Mouse (Mus musculus) spleen, postnatal 36 days (tissue): ENCODE measurements around the gene Foxp1.

Source experiments
- DNase-seq, 2 experiments: peaks; one replicate each; pipeline ENCODE4 v3.0.0; 2022; ENCODE audit warnings: low spot score in 2 of 2, mixed read lengths in 1 of 2

Foxp1 gene

GRCm38 (mm10) chr6:99137071-99137470, 385.4 kb downstream of the Foxp1 start:
- DNase-seq: no peak

GRCm38 (mm10) chr6:99135938-99136729, 386.4 kb downstream of the Foxp1 start:
- no peak for DNase-seq

GRCm38 (mm10) chr6:99131815-99132214, 390.7 kb downstream of the Foxp1 start:
- DNase-seq: no peak

- no peak for DNase-seq
Measured at GRCm38 (mm10) chr6:99130758-99131410, 391.6 kb downstream of the Foxp1 start.

- DNase-seq: peak; percentile 30 to 35
Measured at GRCm38 (mm10) chr6:99126717-99127116, 395.8 kb downstream of the Foxp1 start.

GRCm38 (mm10) chr6:99120776-99121766, 401.4 kb downstream of the Foxp1 start:
- DNase-seq: no peak

- no peak for DNase-seq
Measured at GRCm38 (mm10) chr6:99118534-99118933, 404.0 kb downstream of the Foxp1 start.

- DNase-seq: no peak
Measured at GRCm38 (mm10) chr6:99117411-99117810, 405.1 kb downstream of the Foxp1 start.

- no peak for DNase-seq
Measured at GRCm38 (mm10) chr6:99111856-99112255, 410.7 kb downstream of the Foxp1 start.

GRCm38 (mm10) chr6:99108417-99108816, 414.1 kb downstream of the Foxp1 start:
- no peak for DNase-seq

GRCm38 (mm10) chr6:99107674-99108073, 414.8 kb downstream of the Foxp1 start:
- DNase-seq: no peak

- DNase-seq: no peak
Measured at GRCm38 (mm10) chr6:99107081-99107482, 415.4 kb downstream of the Foxp1 start.

- DNase-seq: no peak
Measured at GRCm38 (mm10) chr6:99105979-99106378, 416.5 kb downstream of the Foxp1 start.

GRCm38 (mm10) chr6:99104446-99104845, 418.1 kb downstream of the Foxp1 start:
- DNase-seq: no peak

GRCm38 (mm10) chr6:99103911-99104310, 418.6 kb downstream of the Foxp1 start:
- DNase-seq: no peak

- no peak for DNase-seq
Measured at GRCm38 (mm10) chr6:99101489-99101908, 421.0 kb downstream of the Foxp1 start.

- DNase-seq: no peak
Measured at GRCm38 (mm10) chr6:99100331-99100730, 422.2 kb downstream of the Foxp1 start.

- no peak for DNase-seq
Measured at GRCm38 (mm10) chr6:99099781-99100180, 422.7 kb downstream of the Foxp1 start.

GRCm38 (mm10) chr6:99097191-99097590, 425.3 kb downstream of the Foxp1 start:
- no peak for DNase-seq

- DNase-seq: no peak
Measured at GRCm38 (mm10) chr6:99096776-99097166, 425.8 kb downstream of the Foxp1 start.

- DNase-seq: peak; percentile 83
Measured at GRCm38 (mm10) chr6:99096105-99096775, 426.3 kb downstream of the Foxp1 start.
